Mouse (Mus musculus) kidney, postnatal 0 days (tissue): ENCODE data around the gene C1qa. TPM values are rescaled to one million over a fixed set of nuclear protein-coding genes. Genes with fewer than 3 reads are reported as not detected.

Source experiments
- ATAC-seq: fragments of 200-750 bp; cut with Nextera tagmentation; replicated peaks from 2 replicates; pipeline ENCODE4 v1.8.0; 2017; ENCODE audit warnings: low read depth, moderate number of reproducible peaks, moderate TSS enrichment, moderate library complexity; ENCODE audit not compliant: low FRiP score
- DNase-seq: peaks from one replicate; pipeline ENCODE4 v3.0.0-alpha.2; 2016; ENCODE audit warnings: low spot score
- H3K27ac ChIP-seq: fragments of 300-500 bp; sonication (generic); 2 replicates; pipeline ENCODE4 v1.5.1; 2014; ENCODE audit warnings: mild to moderate bottlenecking
- H3K27me3 ChIP-seq: fragments of 300-500 bp; sonication (generic); 2 replicates; pipeline ENCODE4 v1.6.1; 2014; ENCODE audit warnings: low read length, mixed read lengths; ENCODE audit not compliant: insufficient read depth
- H3K36me3 ChIP-seq: fragments of 300-500 bp; sonication (generic); 2 replicates; pipeline ENCODE4 v1.6.1; 2014; ENCODE audit warnings: low read length, mixed read lengths; ENCODE audit not compliant: insufficient read depth
- H3K4me1 ChIP-seq: fragments of 300-500 bp; sonication (generic); replicated peaks from 2 replicates; pipeline ENCODE4 v1.6.1; 2014; ENCODE audit warnings: antibody characterized with exemption, low read length, mixed read lengths; ENCODE audit not compliant: insufficient read depth
- H3K4me2 ChIP-seq: fragments of 300-500 bp; sonication (generic); 2 replicates; pipeline ENCODE4 v1.6.1; 2014; ENCODE audit warnings: mild to moderate bottlenecking, low read length, moderate library complexity, mixed read lengths
- H3K4me3 ChIP-seq: fragments of 300-500 bp; sonication (generic); replicated peaks from 2 replicates; pipeline ENCODE4 v1.5.1; 2014; ENCODE audit warnings: low read depth, low read length
- H3K9ac ChIP-seq: fragments of 300-500 bp; sonication (generic); 2 replicates; pipeline ENCODE4 v1.6.1; 2014; ENCODE audit warnings: low read depth, low read length
- H3K9me3 ChIP-seq: fragments of 300-500 bp; sonication (generic); replicated peaks from 2 replicates; pipeline ENCODE4 v1.6.1; 2016; ENCODE audit warnings: low read length, inconsistent platforms, mixed read lengths
- CTCF ChIP-seq: IDR thresholded peaks from 2 replicates; pipeline ENCODE4 v1.5.1; 2016; ENCODE audit warnings: antibody characterized with exemption, low read depth, mild to moderate bottlenecking, moderate library complexity
- WGBS: fragments of 180-500 bp; shearing (Covaris S2); extraction: QIAGEN DNeasy Blood & Tissue Kit; methylation state at CpG from one replicate; pipeline ENCODE4 v1.1.7; 2014; 5-methylcytosine and 5-hydroxymethylcytosine counted together
- polyA plus RNA-seq: library from polyadenylated mRNA; unstranded; fragments of >200 nt; fragmentation: Nextera tagmentation; extraction: Ambion mirVana; gene quantifications from 2 replicates; pipeline ENCODE4 v1.2.1, GENCODE M21; 2015

C1qa gene
- polyA plus RNA-seq, 1 experiment from 2014 or later: 35.8 TPM

- TF ChIP-seq CTCF: no peak
- Histone ChIP-seq H3K27me3 (peaks cover 15% of the 10 kb centered on the region; the same call in 1 of the 2 replicates), H3K9ac (no peak overlapping the region), H3K27ac (no peak overlapping the region), H3K4me1 (no peaks in the 10 kb centered on the region), H3K36me3 (no peaks in the 10 kb centered on the region), H3K9me3 (no peaks in the 10 kb centered on the region), H3K4me3 (no peak overlapping the region), H3K4me2 (no peak overlapping the region)
- no peak for DNase-seq
- no peak for ATAC-seq
- 29% methylated on average over 10 of the region's 10 CpGs for WGBS
Measured at GRCm38 (mm10) chr4:136896461-136896860, 2.1 kb downstream of the C1qa start.

DNA sequence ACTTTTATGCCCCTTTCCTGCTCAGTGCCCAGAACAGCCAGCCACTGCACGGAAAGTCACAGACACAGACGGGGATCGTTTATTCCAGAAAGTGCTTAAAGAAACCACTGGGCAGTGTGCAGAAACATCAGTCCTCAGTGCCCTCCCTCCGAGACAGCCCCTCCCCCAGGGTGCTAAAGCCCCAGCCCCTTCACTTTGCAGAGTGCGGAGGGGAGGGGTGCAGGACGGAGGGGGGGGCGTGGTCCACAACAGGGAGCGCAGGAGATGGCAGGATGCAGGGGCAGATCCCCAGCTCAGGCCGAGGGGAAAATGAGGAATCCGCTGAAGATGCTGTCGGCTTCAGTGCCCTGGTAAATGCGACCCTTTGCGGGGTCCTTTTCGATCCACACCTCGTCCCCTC lies 2.7 kb downstream of the C1qa start:
- H3K9me3 ChIP-seq: no peaks in the 10 kb centered on the region
- H3K4me3 ChIP-seq: no peak overlapping the region
- peaks cover 15% of the 10 kb centered on the region; the same call in 1 of the 2 replicates for H3K27me3 ChIP-seq
- 3% methylated on average over 15 of the region's 15 CpGs for WGBS
- H3K36me3 ChIP-seq: no peaks in the 10 kb centered on the region
- ATAC-seq (no peak), DNase-seq (no peak)
- H3K27ac ChIP-seq: no peak overlapping the region
- H3K9ac ChIP-seq: no peak overlapping the region
- H3K4me1 ChIP-seq: no peaks in the 10 kb centered on the region
- no peak for TF ChIP-seq CTCF
- 0 out of 2 replicates have a peak overlapping the region, but pooled peaks have one; percentile 23 for H3K4me2 ChIP-seq

DNA sequence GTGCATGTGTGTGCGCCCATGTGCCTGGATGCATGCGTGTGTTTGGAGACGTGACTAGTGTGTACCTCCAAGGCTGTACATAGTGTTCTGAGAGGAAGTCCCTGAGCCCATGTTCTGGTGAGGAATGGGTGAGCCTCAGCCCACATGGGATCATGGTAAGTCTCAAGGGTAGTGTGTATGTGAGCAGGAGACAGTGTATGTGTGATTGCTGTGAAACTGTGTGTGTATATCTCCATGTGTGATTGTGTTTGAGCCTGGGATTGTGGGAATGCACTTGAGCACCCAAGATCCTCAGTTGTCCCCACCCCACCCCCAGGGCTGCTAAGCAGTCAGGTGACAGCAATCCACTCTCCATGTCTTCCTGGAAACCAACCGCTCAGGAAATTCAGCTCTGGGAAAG lies 3.8 kb downstream of the C1qa start:
- Histone ChIP-seq H3K27me3 (peaks cover 15% of the 10 kb centered on the region; the same call in 1 of the 2 replicates), H3K27ac (no peak overlapping the region), H3K4me1 (no peaks in the 10 kb centered on the region), H3K4me3 (no peak overlapping the region), H3K9me3 (no peaks in the 10 kb centered on the region), H3K36me3 (no peaks in the 10 kb centered on the region), H3K9ac (no peak overlapping the region), H3K4me2 (no peak overlapping the region)
- no peak for DNase-seq
- no peak for TF ChIP-seq CTCF
- ATAC-seq: no peak
- WGBS: 66% methylated on average over 4 of the region's 4 CpGs

- DNase-seq (peak; percentile 79), ATAC-seq (peak; percentile 27; the same call in 1 of the 2 replicates)
- Histone ChIP-seq H3K4me3 (no peak overlapping the region), H3K4me2 (no peak overlapping the region), H3K4me1 (no peaks in the 10 kb centered on the region), H3K36me3 (no peaks in the 10 kb centered on the region), H3K9ac (no peak overlapping the region), H3K9me3 (no peaks in the 10 kb centered on the region), H3K27me3 (peaks cover 15% of the 10 kb centered on the region; the same call in 1 of the 2 replicates), H3K27ac (no peak overlapping the region)
- TF ChIP-seq CTCF: peak; percentile 85
- 3% methylated on average over 9 of the region's 9 CpGs for WGBS
Measured at GRCm38 (mm10) chr4:136893691-136894543, 4.7 kb downstream of the C1qa start.

- Histone ChIP-seq H3K36me3 (no peaks in the 10 kb centered on the region), H3K4me2 (no peak within 1 kb of the TSS), H3K4me1 (no peaks in the 10 kb centered on the region), H3K9ac (no peak within 1 kb of the TSS), H3K4me3 (no peak within 1 kb of the TSS), H3K27me3 (peaks cover 15% of the 10 kb centered on the region; the same call in 1 of the 2 replicates), H3K27ac (no peak within 1 kb of the TSS), H3K9me3 (no peaks in the 10 kb centered on the region)
- 55% methylated on average over 5 of the region's 5 CpGs for WGBS
- DNase-seq (no peak), ATAC-seq (no peak)
- TF ChIP-seq CTCF: no peak
Measured at GRCm38 (mm10) chr4:136892811-136893210, 5.8 kb downstream of the C1qa start, which contains the start of gene C1qc. C1qc (minus strand) TSS chr4:136893065.

DNA sequence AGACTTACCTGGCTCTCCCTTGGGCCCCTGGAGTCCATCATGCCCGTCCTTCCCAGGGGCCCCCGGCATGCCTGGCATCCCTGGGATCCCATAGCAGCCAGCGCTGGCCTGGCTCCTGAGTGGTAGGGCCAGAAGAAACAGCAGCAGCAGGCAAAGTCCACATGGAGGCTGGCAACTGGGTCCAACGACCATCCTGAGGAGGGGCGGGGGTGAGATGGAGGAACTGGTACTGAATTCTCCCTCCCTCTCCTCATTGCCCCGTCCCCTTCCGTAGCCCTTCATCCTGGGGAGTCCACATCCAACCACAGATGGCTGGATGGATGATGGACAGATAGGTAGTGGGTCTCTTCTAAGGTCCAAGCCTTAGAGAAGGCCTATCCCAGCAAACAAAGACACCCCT lies 6.2 kb downstream of the C1qa start:
- Histone ChIP-seq H3K36me3 (no peaks in the 10 kb centered on the region), H3K9me3 (no peaks in the 10 kb centered on the region), H3K27ac (no peak overlapping the region), H3K4me3 (no peak overlapping the region), H3K27me3 (peaks cover 15% of the 10 kb centered on the region; the same call in 1 of the 2 replicates), H3K9ac (no peak overlapping the region), H3K4me2 (no peak overlapping the region), H3K4me1 (no peaks in the 10 kb centered on the region)
- DNase-seq: no peak
- TF ChIP-seq CTCF: no peak
- WGBS: 48% methylated on average over 7 of the region's 7 CpGs
- ATAC-seq: no peak
